Mouse (Mus musculus): ENCODE measurements at regions not wholly inside any gene's neighbourhood (a gene's known extent, or its start where the extent isn't known, plus 50 kb on each side); places are given as distances from the start of the nearest gene placed in this dataset.
"Not testable (repeated sequence)": the region's sequence is repeated elsewhere in the genome, so short reads cannot be mapped to it uniquely, and the experiment has no call there.

- no peak for DNase-seq (ENCODE audit: low read depth)
Observed at GRCm38 (mm10) chr14:16079096-16079495, 170.0 kb upstream of the Ngly1 start.

GRCm38 (mm10) chr14:16087231-16087630 is 161.8 kb upstream of the Ngly1 start:
- not testable (repeated sequence) for DNase-seq (ENCODE audit: low read depth)

- DNase-seq (ENCODE audit: low read depth): no peak
Observed at GRCm38 (mm10) chr14:16092391-16093132, 156.5 kb upstream of the Ngly1 start.

DNA sequence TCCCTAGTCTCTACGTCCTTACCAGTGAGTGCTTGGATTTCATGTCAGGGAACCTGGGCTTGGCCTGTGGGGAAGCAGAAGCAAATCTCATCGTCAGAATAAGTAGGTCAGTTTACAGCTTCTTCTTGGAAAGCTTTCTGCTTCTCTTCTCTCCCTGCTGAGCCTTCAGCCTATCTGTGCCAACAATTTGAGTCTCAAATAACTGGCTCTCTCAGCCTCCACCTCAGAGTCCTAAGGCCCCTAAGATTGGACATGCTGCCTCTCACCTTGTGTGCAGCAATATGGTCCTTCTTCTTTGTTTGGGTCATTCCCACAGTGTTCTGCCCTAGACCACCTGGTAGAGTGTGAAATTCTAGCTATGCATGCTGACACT is 156.0 kb upstream of the Ngly1 start:
- no peak for DNase-seq (ENCODE audit: low read depth)

DNA sequence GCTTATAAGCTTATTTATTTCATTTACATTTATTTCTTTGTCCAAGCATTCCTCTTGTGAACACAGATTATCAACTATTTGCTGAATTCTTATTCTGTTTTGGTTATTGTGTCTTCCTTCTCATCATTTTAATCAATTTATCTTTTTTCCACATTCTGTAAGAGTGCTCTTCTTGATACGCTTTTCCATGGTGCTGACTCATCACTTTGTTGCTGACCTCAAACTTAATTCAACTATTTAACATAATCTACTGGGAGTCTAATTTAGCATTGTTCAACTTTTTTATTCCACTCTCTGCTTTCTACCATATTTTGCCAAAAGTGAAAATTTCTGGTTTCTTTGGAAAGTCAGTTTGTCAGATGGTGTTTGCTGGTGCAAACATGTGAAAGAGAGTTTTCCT is 139.7 kb upstream of the Ngly1 start:
- DNase-seq (ENCODE audit: low read depth): no peak

DNA sequence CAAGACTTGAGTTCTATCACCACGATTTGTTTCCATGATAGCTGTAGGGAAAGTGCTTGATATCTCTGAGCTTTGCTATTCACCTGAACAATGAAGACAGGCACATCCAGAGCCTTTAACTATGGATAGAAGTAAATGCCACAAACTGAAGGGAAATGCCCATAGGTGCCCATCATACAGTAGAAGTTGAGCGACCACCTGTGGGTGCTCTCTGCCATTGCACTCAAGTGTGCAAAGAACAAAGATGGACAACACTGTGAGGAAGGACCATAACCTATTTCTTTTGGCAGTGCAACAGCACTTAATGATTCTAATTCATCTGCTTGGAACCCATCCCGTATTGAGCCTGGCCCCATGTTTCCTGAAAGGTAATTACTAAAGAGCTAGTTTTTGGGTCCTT is 116.4 kb upstream of the Ngly1 start:
- no peak for DNase-seq (ENCODE audit: low read depth)

DNA sequence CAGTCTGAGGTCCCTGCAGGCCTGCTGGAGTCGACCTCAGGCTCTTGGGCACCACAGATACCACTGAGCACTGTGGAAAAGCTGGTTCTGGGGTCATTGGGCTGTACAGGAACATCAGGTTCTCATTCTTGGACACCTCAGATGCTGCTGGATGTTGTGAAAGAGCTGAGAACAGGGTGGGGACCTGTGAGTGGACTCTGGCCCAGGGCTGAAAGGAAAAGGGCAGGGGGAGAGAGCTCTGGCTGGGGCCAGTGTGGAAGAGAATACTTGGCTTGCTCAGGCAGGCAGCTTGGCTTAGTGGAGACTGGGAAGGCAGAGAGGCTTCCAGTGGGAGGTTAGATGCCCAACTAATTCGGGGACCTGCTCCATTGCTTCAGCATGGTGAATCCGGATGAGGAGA is 115.7 kb upstream of the Ngly1 start:
- no peak for DNase-seq (ENCODE audit: low read depth)

DNA sequence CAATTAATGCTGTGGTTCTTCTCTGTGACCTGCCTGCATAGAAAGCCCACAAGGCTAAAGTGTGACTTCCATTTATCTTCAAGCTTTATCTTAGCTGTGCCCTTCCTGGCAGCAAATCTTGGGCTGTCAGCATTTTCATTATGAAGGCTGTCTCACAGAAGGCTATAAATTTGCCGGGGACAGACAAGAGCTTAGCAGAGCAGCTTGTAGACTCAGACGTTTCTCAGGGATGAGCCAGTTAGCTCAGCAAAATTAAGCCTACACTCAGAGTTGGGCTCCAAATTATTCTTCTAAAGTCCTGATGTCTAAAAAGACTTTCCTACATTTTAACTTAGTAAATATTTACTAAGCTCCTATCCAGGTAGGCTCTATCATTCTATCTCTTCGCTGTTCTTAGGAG is 112.9 kb upstream of the Ngly1 start:
- DNase-seq (ENCODE audit: low read depth): no peak

DNA sequence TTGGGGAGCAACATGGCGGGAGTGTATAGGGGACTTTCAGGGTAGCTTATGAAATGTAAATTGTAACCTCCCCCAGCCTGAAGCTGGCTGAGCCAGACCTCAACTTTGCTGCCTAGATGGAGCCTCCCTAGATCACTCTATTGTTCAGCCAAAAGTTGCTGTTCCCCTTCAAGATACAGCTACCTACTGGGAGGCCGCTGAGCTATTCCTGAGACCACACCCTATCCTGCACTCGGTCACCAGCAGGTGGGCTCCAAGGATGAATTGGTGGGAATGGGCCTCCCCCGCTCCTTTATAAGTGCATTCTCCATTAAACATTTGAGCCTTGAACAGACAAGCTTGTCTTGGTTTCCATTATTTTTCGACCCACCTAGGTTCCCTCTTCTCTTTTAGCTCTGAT is 104.8 kb upstream of the Ngly1 start:
- no peak for DNase-seq (ENCODE audit: low read depth)

DNA sequence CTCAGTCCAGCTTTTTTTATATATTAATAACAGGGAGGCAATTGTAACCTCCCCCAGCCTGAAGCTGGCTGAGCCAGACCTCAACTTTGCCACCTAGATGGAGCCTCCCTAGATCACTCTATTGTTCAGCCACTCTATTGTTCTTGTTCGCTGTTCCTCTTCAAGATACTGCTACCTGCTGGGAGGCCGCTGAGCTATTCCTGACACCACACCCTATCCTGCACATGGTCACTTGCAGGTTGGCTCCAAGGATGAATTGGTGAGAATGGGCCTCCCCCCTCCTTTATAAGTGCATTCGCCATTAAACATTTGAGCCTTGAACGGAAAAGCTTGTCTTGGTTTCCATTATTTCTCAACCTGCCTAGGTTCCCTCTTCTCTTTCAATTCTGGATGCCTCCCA is 102.3 kb upstream of the Ngly1 start:
- no peak for DNase-seq (ENCODE audit: low read depth)

DNA sequence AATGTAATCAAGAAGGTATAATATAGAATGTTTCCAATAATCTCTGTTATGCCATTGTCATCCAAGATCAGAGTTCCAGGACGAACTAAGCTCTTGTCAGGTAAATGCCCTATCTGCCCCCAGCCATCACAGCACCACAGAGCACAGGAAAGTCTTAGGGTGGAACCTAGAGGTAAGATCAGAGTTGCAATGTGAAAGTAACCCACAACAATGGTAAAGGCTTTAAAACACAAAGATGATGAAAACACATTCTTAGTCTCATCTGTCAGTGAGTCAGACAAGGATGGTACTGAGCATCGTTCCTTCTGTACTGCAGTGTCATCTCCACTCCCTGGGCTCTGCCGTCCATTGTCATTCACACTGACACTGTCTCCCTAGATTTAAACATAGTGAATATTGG is 97.3 kb upstream of the Ngly1 start:
- DNase-seq (ENCODE audit: low read depth): peak; percentile 71

- no peak for DNase-seq (ENCODE audit: low read depth)
Observed at GRCm38 (mm10) chr14:16152702-16153101, 96.4 kb upstream of the Ngly1 start.

DNA sequence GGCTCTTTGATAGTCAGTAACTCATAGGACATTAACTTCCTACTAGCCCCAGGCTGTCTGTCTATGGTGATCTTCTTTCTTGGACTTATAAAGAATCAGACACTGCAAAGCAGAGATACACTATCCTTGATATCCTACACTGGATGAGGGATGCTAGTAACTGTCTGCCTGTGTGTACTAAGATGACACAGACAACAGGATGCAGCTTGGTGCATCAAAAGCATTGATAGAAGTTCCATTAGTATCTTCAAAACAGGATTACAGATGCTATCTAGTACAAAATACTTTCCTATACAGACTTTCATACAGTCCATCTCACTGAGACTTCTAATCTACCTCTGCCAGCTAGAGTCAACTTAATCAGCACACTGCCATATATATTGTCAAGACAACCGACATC is 94.0 kb upstream of the Ngly1 start:
- peak; percentile 46 for DNase-seq (ENCODE audit: low read depth)

- DNase-seq (ENCODE audit: low read depth): peak; percentile 71
Observed at GRCm38 (mm10) chr14:16170226-16170625, 78.9 kb upstream of the Ngly1 start.

- peak; percentile 60 for DNase-seq (ENCODE audit: low read depth)
Observed at GRCm38 (mm10) chr14:16172261-16172660, 76.8 kb upstream of the Ngly1 start.

DNA sequence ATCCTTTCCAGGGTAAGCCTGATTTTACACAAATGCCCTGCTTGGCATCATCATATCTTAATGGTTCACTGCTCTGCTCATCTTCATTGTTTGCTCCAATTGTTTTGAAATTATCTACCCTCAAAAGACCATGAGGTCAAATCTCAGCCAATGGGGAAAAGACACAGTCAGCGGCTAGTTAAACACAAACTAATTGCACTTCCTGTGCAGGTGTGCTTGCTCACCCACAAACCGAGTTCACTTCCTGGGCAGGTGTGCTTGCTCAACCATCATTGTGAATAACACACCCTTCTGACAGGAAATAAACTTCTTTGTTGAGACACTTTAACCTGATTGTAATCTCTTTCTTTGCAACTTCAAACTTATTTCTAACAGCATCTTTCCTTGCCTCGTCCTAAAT is 75.8 kb upstream of the Ngly1 start:
- peak; percentile 86 for DNase-seq (ENCODE audit: low read depth)

GRCm38 (mm10) chr14:16178227-16178626 is 70.9 kb upstream of the Ngly1 start:
- DNase-seq (ENCODE audit: low read depth): no peak

GRCm38 (mm10) chr14:16181822-16182221 is 67.3 kb upstream of the Ngly1 start:
- peak; percentile 49 for DNase-seq (ENCODE audit: low read depth)

- no peak for DNase-seq (ENCODE audit: low read depth)
Observed at GRCm38 (mm10) chr14:16185246-16185645, 63.8 kb upstream of the Ngly1 start.
